In the genomic region with DNA sequence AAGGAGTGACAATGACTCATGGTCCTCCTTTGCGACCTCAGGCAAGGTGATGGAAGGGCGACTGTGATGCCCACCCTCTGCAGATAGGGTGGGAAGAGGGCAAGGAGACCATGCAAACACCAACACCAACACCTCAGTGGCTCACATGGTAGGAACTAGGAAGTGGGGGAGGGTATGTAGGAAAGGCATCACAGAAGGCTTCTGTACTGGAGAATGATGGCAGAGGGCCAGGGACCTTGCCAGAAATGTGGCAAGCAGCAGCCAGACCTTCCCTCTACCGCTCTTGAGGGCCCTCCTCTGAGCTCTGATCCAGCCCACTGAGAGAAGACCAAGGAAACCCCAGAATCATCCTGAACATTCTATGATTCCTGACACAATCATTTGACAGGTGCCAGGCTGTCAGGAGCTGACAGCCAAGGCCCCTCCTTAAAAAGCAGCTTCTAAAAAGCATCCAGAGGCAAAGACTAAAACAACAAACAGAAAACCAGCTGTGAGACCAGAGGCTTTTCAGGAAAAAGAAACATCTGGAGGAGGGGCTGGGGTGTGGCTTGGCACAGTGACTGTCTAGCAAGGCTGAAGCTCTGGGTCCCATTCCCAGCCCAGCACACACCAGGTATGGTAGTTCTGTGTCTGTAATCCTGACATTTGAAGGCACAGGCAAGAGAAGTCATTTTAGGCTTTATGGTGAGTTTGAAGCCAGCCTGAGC, we compare ENCODE assay signal across 7 mouse cellular contexts. TPM values are rescaled to one million over a fixed set of nuclear protein-coding genes. Genes with fewer than 3 reads are reported as not detected.
A peak's percentile ranks its signal among the peaks of the same experiment; 100 is the strongest.
DNase-seq lines count a peak whose midpoint lies in the region; ATAC-seq and TF ChIP-seq lines count a peak whose summit lies in the region.

No protein-coding gene starts in this region.

- no peak overlapping the region for H3K4me2 ChIP-seq in embryonic facial prominence, embryonic 14.5 days (ENCODE audit: low read depth, low read length)
- no peak overlapping the region for H3K4me2 ChIP-seq in midbrain, postnatal 0 days (ENCODE audit: low read depth, low read length, poor library complexity, severe bottlenecking)
- no peak overlapping the region for H3K4me2 ChIP-seq in liver, embryonic 11.5 days

- ATAC-seq in embryonic facial prominence, embryonic 14.5 days (ENCODE audit: low read depth), result peak; percentile 41; the same call in 1 of the 2 replicates
- ATAC-seq in hematopoietic stem cell, adult 5-6 weeks (replicated peaks in 1 of 2; ENCODE audit: insufficient read depth in 1 of 2, low FRiP score in 2 of 2, low TSS enrichment in 1 of 2, low read depth in 1 of 2, poor library complexity in 2 of 2, severe bottlenecking in 2 of 2), result peak; percentile 30 to 43
- peak; percentile 27; the same call in 1 of the 2 replicates for ATAC-seq in midbrain, postnatal 0 days (ENCODE audit: low FRiP score)
- ATAC-seq in liver, embryonic 11.5 days (replicated peaks; ENCODE audit: low FRiP score), result no peak

- H3K9me3 ChIP-seq in embryonic facial prominence, embryonic 14.5 days (ENCODE audit: control insufficient read depth, low read length), result no peaks in the 10 kb centered on the region
- H3K9me3 ChIP-seq in midbrain, postnatal 0 days (ENCODE audit: low read length), result no peaks in the 10 kb centered on the region
- H3K9me3 ChIP-seq in liver, embryonic 11.5 days (ENCODE audit: control insufficient read depth, low read length), result no peaks in the 10 kb centered on the region

- WGBS in embryonic facial prominence, embryonic 14.5 days, result 50% methylated on average over 3 of the region's 3 CpGs
- WGBS in midbrain, postnatal 0 days, result 68% methylated on average over 3 of the region's 3 CpGs
- WGBS in liver, embryonic 11.5 days, result 60% methylated on average over 3 of the region's 3 CpGs

- H3K27ac ChIP-seq in embryonic facial prominence, embryonic 14.5 days (replicated peaks; ENCODE audit: low read depth, low read length), result peak overlapping the region; percentile 53
- H3K27ac ChIP-seq in midbrain, postnatal 0 days (ENCODE audit: low read depth, low read length), result no peak overlapping the region
- no peak overlapping the region for H3K27ac ChIP-seq in liver, embryonic 11.5 days (ENCODE audit: low read depth, low read length)

- TF ChIP-seq CTCF in midbrain, postnatal 0 days (IDR thresholded peaks at IDR 0.05), result no peak

- no peak overlapping the region for H3K4me3 ChIP-seq in embryonic facial prominence, embryonic 14.5 days (ENCODE audit: low read depth, low read length)
- no peak overlapping the region for H3K4me3 ChIP-seq in midbrain, postnatal 0 days (ENCODE audit: low read depth, low read length)
- no peak overlapping the region for H3K4me3 ChIP-seq in liver, embryonic 11.5 days (ENCODE audit: low read depth, low read length)

- H3K4me1 ChIP-seq in embryonic facial prominence, embryonic 14.5 days (ENCODE audit: control insufficient read depth, insufficient read depth, low read length), result peaks cover 42% of the 10 kb centered on the region
- H3K4me1 ChIP-seq in midbrain, postnatal 0 days (ENCODE audit: insufficient read depth, low read length), result no peaks in the 10 kb centered on the region
- peaks cover 3% of the 10 kb centered on the region; the same call in 1 of the 2 replicates for H3K4me1 ChIP-seq in liver, embryonic 11.5 days (replicated peaks; ENCODE audit: control insufficient read depth, insufficient read depth, low read length)

- no peak overlapping the region for H3K9ac ChIP-seq in embryonic facial prominence, embryonic 14.5 days (ENCODE audit: low read depth, low read length)
- no peak overlapping the region for H3K9ac ChIP-seq in midbrain, postnatal 0 days (replicated peaks; ENCODE audit: low read length, poor library complexity, severe bottlenecking)
- H3K9ac ChIP-seq in liver, embryonic 11.5 days (ENCODE audit: low read depth, low read length), result no peak overlapping the region

- H3K27me3 ChIP-seq in embryonic facial prominence, embryonic 14.5 days (replicated peaks; ENCODE audit: control insufficient read depth, insufficient read depth, low read length), result no peaks in the 10 kb centered on the region
- no peaks in the 10 kb centered on the region for H3K27me3 ChIP-seq in midbrain, postnatal 0 days (ENCODE audit: insufficient read depth, low read length)
- H3K27me3 ChIP-seq in liver, embryonic 11.5 days (replicated peaks; ENCODE audit: control insufficient read depth, insufficient read depth, low read length), result no peaks in the 10 kb centered on the region

- no peaks in the 10 kb centered on the region for H3K36me3 ChIP-seq in embryonic facial prominence, embryonic 14.5 days (ENCODE audit: control insufficient read depth, insufficient read depth, low read length)
- H3K36me3 ChIP-seq in midbrain, postnatal 0 days (ENCODE audit: insufficient read depth, low read length), result no peaks in the 10 kb centered on the region
- no peaks in the 10 kb centered on the region for H3K36me3 ChIP-seq in liver, embryonic 11.5 days (ENCODE audit: control insufficient read depth, insufficient read depth, low read length)

- DNase-seq in 3T3-L1 (ENCODE audit: low read depth, low spot score) (peak; percentile 87), MN1 (ENCODE audit: low spot score) (peak; percentile 86)
- DNase-seq in embryonic facial prominence, embryonic 14.5 days (ENCODE audit: low spot score), result peak; percentile 92
- DNase-seq in layer of hippocampus, postnatal 10 days (ENCODE audit: low spot score in 2 of 2), result peak; percentile 71 to 77
- DNase-seq in midbrain, postnatal 0 days (ENCODE audit: low spot score), result peak; percentile 86
- no peak for DNase-seq in liver, embryonic 11.5 days (ENCODE audit: low spot score)

RNA-seq across cellular contexts. Expression of gene 1810010D01Rik, which starts 13.3 kb away (rescaled TPM):
- polyA plus RNA-seq in embryonic facial prominence, embryonic 14.5 days (2014; fragmentation: Nextera tagmentation; extraction: Ambion mirVana), result not detected in 2 replicates
- total RNA-seq in hematopoietic stem cell, adult 5-6 weeks (2017), result not detected in 2 replicates
- total RNA-seq in layer of hippocampus, postnatal 10 days (2021), result under 1 TPM; 0.56 to 0.98 TPM
- total RNA-seq in midbrain, postnatal 0 days (2014; rRNA removed), result 0.71 TPM in 1 of 2 replicates, not detected in the other
- not detected in 2 replicates for polyA plus RNA-seq in midbrain, postnatal 0 days (2015; fragmentation: Nextera tagmentation; extraction: Ambion mirVana)
- polyA plus RNA-seq in liver, embryonic 11.5 days (2014; fragmentation: Nextera tagmentation; extraction: Ambion mirVana), result 0.29 and 0.67 TPM in 2 replicates
